Mouse (Mus musculus) MEL-GATA-1-ER (cell line): Measurements from ENCODE around the gene Hps5.
"Not testable (repeated sequence)": the region's sequence is repeated elsewhere in the genome, so short reads cannot be mapped to it uniquely, and the experiment has no call there.

Experiments
- DNase-seq: peaks from one replicate; pipeline ENCODE4 v3.0.0-alpha.2; 2012; ENCODE audit warnings: low read depth; ENCODE audit errors: extremely low read depth

Hps5 gene

GRCm38 (mm10) chr7:46795287-46796205 lies at the start of gene Hps5, which contains the start of gene Gtf2h1:
TSS of gene Hps5 (minus strand) at chr7:46796064.
TSS of gene Gtf2h1 (plus strand) at chr7:46796103.
- DNase-seq, result peak; percentile 85

GRCm38 (mm10) chr7:46845211-46845977 lies 49.5 kb upstream of the Hps5 start:
- peak; percentile 77 for DNase-seq

GRCm38 (mm10) chr7:46843576-46843975 lies 47.7 kb upstream of the Hps5 start:
- no peak for DNase-seq

- no peak for DNase-seq
Observed at GRCm38 (mm10) chr7:46842278-46842677, 46.4 kb upstream of the Hps5 start.

GRCm38 (mm10) chr7:46840787-46841525 lies 45.1 kb upstream of the Hps5 start, which contains the start of gene Ldha:
TSS of gene Ldha (plus strand) at chr7:46841475.
- no peak for DNase-seq

- DNase-seq, result no peak
Observed at GRCm38 (mm10) chr7:46840326-46840725, 44.5 kb upstream of the Hps5 start.

- DNase-seq, result no peak
Observed at GRCm38 (mm10) chr7:46839861-46840260, 44.0 kb upstream of the Hps5 start.

GRCm38 (mm10) chr7:46839446-46839845 lies 43.6 kb upstream of the Hps5 start:
- no peak for DNase-seq

- DNase-seq, result peak; percentile 79
Observed at GRCm38 (mm10) chr7:46838891-46839302, 43.0 kb upstream of the Hps5 start.

- DNase-seq, result no peak
Observed at GRCm38 (mm10) chr7:46838104-46838671, 42.3 kb upstream of the Hps5 start.

- no peak for DNase-seq
Observed at GRCm38 (mm10) chr7:46837073-46837472, 41.2 kb upstream of the Hps5 start.

GRCm38 (mm10) chr7:46836357-46836756 lies 40.5 kb upstream of the Hps5 start:
- DNase-seq, result no peak

- no peak for DNase-seq
Observed at GRCm38 (mm10) chr7:46834994-46835610, 39.2 kb upstream of the Hps5 start.

GRCm38 (mm10) chr7:46833670-46834255 lies 37.9 kb upstream of the Hps5 start:
- no peak for DNase-seq

GRCm38 (mm10) chr7:46833266-46833665 lies 37.4 kb upstream of the Hps5 start:
- DNase-seq, result peak; percentile 96

- DNase-seq, result not testable (repeated sequence)
Observed at GRCm38 (mm10) chr7:46832112-46832810, 36.4 kb upstream of the Hps5 start.

GRCm38 (mm10) chr7:46831693-46832092 lies 35.8 kb upstream of the Hps5 start:
- no peak for DNase-seq

- DNase-seq, result peak; percentile 74
Observed at GRCm38 (mm10) chr7:46830799-46831590, 35.1 kb upstream of the Hps5 start.

GRCm38 (mm10) chr7:46829911-46830310 lies 34.0 kb upstream of the Hps5 start:
- DNase-seq, result no peak
